Mouse (Mus musculus) heart, embryonic 11.5 days (tissue): ENCODE results near the gene 1810009A15Rik. TPM values are rescaled to one million over a fixed set of nuclear protein-coding genes. Genes with fewer than 3 reads are reported as not detected.

Experiments
- ATAC-seq: fragments of 200-750 bp; cut with Nextera tagmentation; replicated peaks from 2 replicates; pipeline ENCODE4 v1.8.0; 2017; ENCODE audit warnings: moderate library complexity; ENCODE audit not compliant: insufficient number of reproducible peaks, low FRiP score, low TSS enrichment
- H3K27ac ChIP-seq: fragments of 300-500 bp; sonication (generic); 2 replicates; pipeline ENCODE4 v1.5.1; 2014; ENCODE audit warnings: mild to moderate bottlenecking, low read depth, low read length
- H3K27me3 ChIP-seq: fragments of 300-500 bp; sonication (generic); 2 replicates; pipeline ENCODE4 v1.6.1; 2014; ENCODE audit warnings: mild to moderate bottlenecking, low read length, mixed read lengths; ENCODE audit not compliant: control insufficient read depth, insufficient read depth
- H3K36me3 ChIP-seq: fragments of 300-500 bp; sonication (generic); 2 replicates; pipeline ENCODE4 v1.6.1; 2014; ENCODE audit warnings: mild to moderate bottlenecking, low read length, moderate library complexity, mixed read lengths; ENCODE audit not compliant: control insufficient read depth, insufficient read depth
- H3K4me1 ChIP-seq: fragments of 300-500 bp; sonication (generic); 2 replicates; pipeline ENCODE4 v1.6.1; 2014; ENCODE audit warnings: low read length; ENCODE audit not compliant: control insufficient read depth, insufficient read depth
- H3K4me2 ChIP-seq: fragments of 300-500 bp; sonication (generic); 2 replicates; pipeline ENCODE4 v1.6.1; 2014; ENCODE audit warnings: mild to moderate bottlenecking, moderate library complexity
- H3K4me3 ChIP-seq: fragments of 300-500 bp; sonication (generic); 2 replicates; pipeline ENCODE4 v1.5.1; 2014; ENCODE audit warnings: low read depth, low read length
- H3K9ac ChIP-seq: fragments of 300-500 bp; sonication (generic); 2 replicates; pipeline ENCODE4 v1.6.1; 2014; ENCODE audit warnings: mild to moderate bottlenecking, low read depth, low read length, moderate library complexity
- H3K9me3 ChIP-seq: fragments of 300-500 bp; sonication (generic); replicated peaks from 2 replicates; pipeline ENCODE4 v1.6.1; 2016; ENCODE audit warnings: low read length; ENCODE audit not compliant: control insufficient read depth
- WGBS: fragments of 180-500 bp; shearing (Covaris S2); extraction: QIAGEN DNeasy Blood & Tissue Kit; methylation state at CpG from one replicate; pipeline ENCODE4 v1.1.7; 2014; ENCODE audit not compliant: insufficient replicate concordance; 5-methylcytosine and 5-hydroxymethylcytosine counted together
- polyA plus RNA-seq: library from polyadenylated mRNA; unstranded; fragments of >200 nt; fragmentation: Nextera tagmentation; extraction: Ambion mirVana; gene quantifications from 2 replicates; pipeline ENCODE4 v1.2.1, GENCODE M21; 2014

1810009A15Rik gene
- polyA plus RNA-seq, 1 experiment from 2014 or later = 77.5 TPM

DNA sequence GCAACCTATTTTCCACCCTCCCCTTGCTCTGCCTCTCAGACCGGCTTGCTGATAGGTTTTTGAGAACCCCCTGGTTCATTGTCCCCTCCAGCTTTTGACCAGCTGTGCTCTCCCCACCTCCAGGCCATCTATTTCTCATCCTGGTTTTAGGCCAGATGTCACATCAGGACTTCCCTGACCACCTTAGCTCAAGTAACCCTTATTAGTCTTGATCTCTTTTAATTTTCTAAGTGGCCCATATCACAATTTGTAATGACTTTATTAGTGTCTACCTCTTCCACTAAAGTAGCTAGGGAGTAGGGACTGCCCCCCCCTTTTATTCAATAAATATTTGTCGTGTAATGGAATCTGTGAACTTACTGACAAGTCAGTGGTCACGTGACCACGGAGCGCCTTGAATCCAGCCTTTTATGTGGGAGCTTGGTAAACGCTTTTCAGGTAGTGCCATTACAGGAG is 32.2 kb downstream of the 1810009A15Rik start:
- H3K4me3 ChIP-seq = peak overlapping the region; percentile 79
- no peaks in the 10 kb centered on the region for H3K9me3 ChIP-seq
- WGBS = 2% methylated on average over 6 of the region's 6 CpGs
- no peaks in the 10 kb centered on the region for H3K27me3 ChIP-seq
- H3K4me1 ChIP-seq = peaks cover 8% of the 10 kb centered on the region
- H3K9ac ChIP-seq = peak overlapping the region; percentile 82
- peak overlapping the region; percentile 78 for H3K27ac ChIP-seq
- H3K36me3 ChIP-seq = peaks cover 21% of the 10 kb centered on the region
- ATAC-seq = no peak
- peak overlapping the region; percentile 87 for H3K4me2 ChIP-seq

DNA sequence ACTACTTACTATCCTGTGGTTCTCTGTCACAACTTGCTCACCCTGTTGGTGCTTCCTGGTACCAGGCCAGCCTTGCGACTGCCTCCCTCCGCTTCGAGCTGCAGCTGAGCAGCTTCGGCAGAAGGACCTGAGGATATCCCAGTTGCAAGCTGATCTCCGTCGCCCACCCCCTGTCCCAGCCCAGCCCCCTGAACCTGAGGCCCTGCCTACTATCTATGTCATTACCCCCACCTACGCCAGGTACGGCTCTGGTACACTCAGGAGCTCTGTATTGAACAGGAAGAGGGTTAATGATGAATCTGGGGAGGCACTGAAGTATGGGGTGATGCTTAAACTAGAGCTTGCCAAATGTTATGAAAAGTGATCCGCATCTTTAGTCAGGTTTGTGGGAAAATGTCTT is 33.1 kb downstream of the 1810009A15Rik start:
- H3K4me3 ChIP-seq = no peak overlapping the region; the same call in 1 of the 2 replicates

DNA sequence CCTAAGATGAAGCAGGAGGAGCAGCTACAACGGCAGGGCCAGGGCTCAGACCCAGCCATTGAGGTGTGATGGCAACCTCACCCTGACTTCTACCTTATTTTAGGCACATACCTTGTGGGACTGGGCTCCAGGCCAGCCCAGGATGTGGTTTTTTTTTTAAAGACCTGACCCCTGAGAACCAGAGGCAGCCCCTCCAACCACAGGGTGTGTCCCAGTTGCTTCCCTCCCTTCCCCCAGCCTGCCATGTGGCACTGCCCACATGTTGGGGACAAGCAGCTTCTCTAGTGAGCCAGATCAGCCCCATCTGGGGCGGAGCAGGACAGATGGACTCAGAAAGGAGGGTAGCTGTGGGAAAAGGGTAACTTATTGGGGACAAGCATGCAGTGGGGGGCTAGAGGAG is 38.1 kb downstream of the 1810009A15Rik start:
- H3K27me3 ChIP-seq = no peaks in the 10 kb centered on the region
- no peaks in the 10 kb centered on the region for H3K9me3 ChIP-seq
- H3K4me1 ChIP-seq = peaks cover 20% of the 10 kb centered on the region
- no peak overlapping the region for H3K9ac ChIP-seq
- ATAC-seq = no peak
- H3K4me2 ChIP-seq = no peak overlapping the region
- H3K27ac ChIP-seq = no peak overlapping the region
- H3K4me3 ChIP-seq = no peak overlapping the region
- H3K36me3 ChIP-seq = peaks cover 16% of the 10 kb centered on the region
- 94% methylated on average over 2 of the region's 2 CpGs for WGBS

More for the DNA sequence above, 33.1 kb downstream of the 1810009A15Rik start:
- WGBS = 77% methylated on average over 9 of the region's 9 CpGs
- H3K9ac ChIP-seq = no peak overlapping the region
- H3K4me2 ChIP-seq = peak overlapping the region; percentile 87
- no peak overlapping the region for H3K27ac ChIP-seq
- no peaks in the 10 kb centered on the region for H3K9me3 ChIP-seq
- ATAC-seq = no peak
- H3K4me1 ChIP-seq = peaks cover 8% of the 10 kb centered on the region
- peaks cover 14% of the 10 kb centered on the region for H3K36me3 ChIP-seq
- H3K27me3 ChIP-seq = no peaks in the 10 kb centered on the region

DNA sequence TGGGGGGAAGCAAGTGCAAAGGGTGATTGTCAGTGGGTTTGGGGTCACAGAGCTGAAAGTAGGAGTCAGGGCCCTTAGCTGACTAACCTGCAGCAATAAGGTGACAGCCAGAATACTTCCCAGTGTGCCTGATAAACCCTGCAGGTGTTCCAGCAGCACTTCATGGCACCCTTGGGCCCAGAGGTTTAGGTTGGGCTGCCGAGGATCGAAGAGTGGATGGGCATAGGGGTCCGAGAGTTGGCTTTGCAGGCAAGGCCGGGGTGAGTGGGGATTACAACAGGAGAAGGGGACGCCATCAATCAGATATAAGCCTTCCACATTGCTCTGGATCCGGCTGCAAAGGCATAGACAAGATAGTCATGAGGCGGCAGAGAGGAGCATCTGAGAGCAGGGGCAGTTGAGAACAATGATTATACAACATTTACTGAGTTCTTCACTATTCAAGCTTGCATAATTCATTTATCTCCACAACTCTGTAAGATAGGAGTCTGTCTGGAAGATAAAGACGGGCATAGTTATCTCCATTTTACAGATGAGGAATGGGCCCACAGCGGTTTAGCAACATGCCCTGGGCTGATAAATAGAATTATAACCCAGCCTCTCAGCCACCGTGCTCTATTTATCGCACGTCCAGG is 39.4 kb downstream of the 1810009A15Rik start:
- Histone ChIP-seq H3K4me2 (no peak overlapping the region), H3K27ac (no peak overlapping the region), H3K36me3 (peaks cover 14% of the 10 kb centered on the region), H3K4me1 (peaks cover 20% of the 10 kb centered on the region), H3K4me3 (no peak overlapping the region), H3K9me3 (no peaks in the 10 kb centered on the region), H3K9ac (no peak overlapping the region), H3K27me3 (no peaks in the 10 kb centered on the region)
- ATAC-seq = no peak
- whole genome bisulfite sequencing = 83% methylated on average over 12 of the region's 12 CpGs

DNA sequence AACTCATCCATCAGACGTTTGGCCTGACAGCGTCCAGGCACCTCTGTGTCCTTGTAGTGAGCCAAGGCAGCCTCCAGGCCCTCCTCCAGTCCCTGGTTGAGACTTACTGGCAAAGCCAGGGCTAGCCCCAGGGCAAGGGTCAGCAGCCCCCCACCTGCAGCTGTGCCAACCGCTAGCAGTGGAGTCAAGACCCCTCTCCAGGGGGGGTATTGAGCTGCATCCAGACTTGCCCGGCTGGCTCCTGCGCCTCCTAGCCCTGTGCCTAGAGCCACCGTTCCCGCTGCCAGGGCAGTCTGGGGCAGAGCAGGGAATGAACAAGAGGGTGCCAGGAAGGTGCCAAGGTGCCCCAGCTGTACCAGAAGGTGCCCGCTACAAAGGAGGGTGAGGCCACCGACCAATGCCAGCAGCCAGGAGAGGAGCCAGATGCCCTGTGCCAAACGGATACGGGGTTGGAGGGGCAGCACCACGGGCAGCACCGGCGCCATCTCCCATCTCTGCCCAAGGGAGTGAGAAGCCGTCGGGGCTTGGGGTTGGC is 40.1 kb downstream of the 1810009A15Rik start:
- WGBS = 18% methylated on average over 16 of the region's 16 CpGs
- no peaks in the 10 kb centered on the region for H3K9me3 ChIP-seq
- H3K4me3 ChIP-seq = peak overlapping the region; percentile 87
- H3K9ac ChIP-seq = no peak overlapping the region; the same call in 1 of the 2 replicates
- peak overlapping the region; percentile 89 for H3K4me2 ChIP-seq
- ATAC-seq = no peak
- H3K27ac ChIP-seq = peak overlapping the region; percentile 76; the same call in 1 of the 2 replicates
- H3K36me3 ChIP-seq = peaks cover 11% of the 10 kb centered on the region
- H3K27me3 ChIP-seq = no peaks in the 10 kb centered on the region
- H3K4me1 ChIP-seq = peaks cover 20% of the 10 kb centered on the region

DNA sequence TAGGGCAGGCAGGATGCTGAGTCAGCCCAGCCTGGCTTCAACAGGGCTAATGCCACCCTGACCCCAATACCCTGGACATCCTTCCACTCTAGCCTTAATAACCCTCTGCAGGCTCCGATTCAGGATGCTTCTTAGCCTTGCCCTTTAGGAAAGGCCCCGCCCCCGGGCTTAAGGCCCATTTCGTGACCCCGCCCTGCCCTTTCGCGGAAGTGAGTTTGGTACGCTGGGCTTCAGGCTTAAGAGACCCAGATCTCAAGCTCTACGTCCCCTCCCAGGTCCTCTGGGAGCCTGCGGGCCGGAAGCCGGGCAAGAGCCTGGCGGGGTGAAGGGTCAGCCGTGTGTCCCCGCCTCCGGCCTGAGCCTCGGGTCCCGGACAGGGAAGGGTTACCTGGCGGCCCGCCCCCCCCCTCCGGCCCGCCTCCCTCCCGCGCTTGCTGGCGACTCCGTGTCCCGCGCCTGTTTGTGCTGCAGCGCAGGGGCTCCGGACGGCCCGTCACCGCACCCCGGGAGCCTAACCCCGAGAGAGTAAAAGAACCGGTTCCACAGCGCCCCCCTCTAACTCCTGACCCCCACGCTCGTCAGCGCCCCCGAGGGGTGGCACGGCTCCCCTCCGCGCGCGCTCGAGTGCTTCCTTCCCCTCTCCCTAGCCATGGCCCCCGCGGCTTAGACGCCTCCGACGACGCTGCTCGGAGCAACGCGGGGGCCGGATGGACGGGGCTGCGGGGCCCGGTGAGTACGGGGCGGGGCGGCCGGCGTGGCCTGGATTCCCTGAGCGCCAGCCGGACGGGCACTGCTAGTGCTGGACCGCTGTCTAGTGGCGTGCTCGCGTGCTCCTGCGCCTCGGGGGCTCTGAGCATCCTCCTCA is 40.8 kb downstream of the 1810009A15Rik start, which contains the start of the genes Rom1 and Eml3:
Rom1 (minus strand) TSS at position 133 of the 865 bp plus-strand sequence.
Eml3 (plus strand) TSS at position 329 of the 865 bp plus-strand sequence.
- Histone ChIP-seq H3K27me3 (no peaks in the 10 kb centered on the region), H3K36me3 (peaks cover 13% of the 10 kb centered on the region), H3K4me3 (peak within 1 kb of the TSS; percentile 87), H3K9me3 (no peaks in the 10 kb centered on the region), H3K27ac (peak within 1 kb of the TSS; percentile 76), H3K4me1 (peaks cover 20% of the 10 kb centered on the region), H3K9ac (peak within 1 kb of the TSS; percentile 91), H3K4me2 (peak within 1 kb of the TSS; percentile 89)
- peak; percentile 82 for ATAC-seq
- 1% methylated on average over 58 of the region's 74 CpGs for WGBS

DNA sequence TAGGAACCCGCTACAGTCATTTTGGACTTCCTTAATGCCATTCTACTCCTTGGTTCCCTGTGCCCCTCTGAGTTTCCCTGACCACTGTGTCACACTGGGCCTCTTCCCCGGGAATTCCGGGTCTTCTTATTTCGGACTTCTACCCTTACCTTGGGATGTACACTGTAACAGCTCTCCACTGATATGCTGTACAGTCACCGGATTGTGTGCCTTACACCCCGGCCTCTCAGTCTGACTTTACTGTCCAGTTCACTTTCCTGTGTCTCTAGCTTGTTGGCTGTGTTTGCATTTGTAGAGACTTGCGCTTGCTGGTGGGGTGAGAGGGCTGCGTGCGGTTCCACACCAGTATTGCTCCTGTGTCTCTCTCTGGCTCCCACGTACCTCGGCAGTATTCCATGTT is 41.5 kb downstream of the 1810009A15Rik start:
- Histone ChIP-seq H3K4me1 (peaks cover 20% of the 10 kb centered on the region), H3K36me3 (peaks cover 13% of the 10 kb centered on the region), H3K4me3 (peak overlapping the region; percentile 87), H3K27ac (peak overlapping the region; percentile 76; the same call in 1 of the 2 replicates), H3K27me3 (no peaks in the 10 kb centered on the region), H3K9ac (peak overlapping the region; percentile 91), H3K4me2 (peak overlapping the region; percentile 89), H3K9me3 (no peaks in the 10 kb centered on the region)
- WGBS = 10% methylated on average over 11 of the region's 11 CpGs
- no peak for ATAC-seq

DNA sequence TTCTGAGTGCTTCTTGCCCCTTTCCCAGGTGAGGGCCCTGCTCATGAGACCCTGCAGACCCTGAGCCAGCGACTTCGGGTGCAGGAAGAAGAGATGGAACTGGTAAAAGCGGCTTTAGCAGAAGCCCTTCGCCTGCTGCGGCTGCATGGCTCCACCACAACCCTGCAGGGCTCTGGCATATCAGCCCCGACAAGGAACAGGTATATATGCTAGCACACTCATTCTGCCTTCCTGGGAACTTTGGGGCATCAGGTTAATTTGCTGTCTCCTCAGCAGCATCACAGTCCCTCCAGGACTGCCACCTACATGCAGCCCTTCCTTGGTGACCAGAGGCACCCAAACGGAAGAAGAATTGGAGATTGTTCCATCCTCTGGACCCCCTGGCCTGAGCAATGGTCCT is 42.1 kb downstream of the 1810009A15Rik start:
- peak overlapping the region; percentile 87; the same call in 1 of the 2 replicates for H3K4me3 ChIP-seq
- H3K4me1 ChIP-seq = peaks cover 20% of the 10 kb centered on the region
- H3K9ac ChIP-seq = peak overlapping the region; percentile 91
- 81% methylated on average over 7 of the region's 7 CpGs for WGBS
- H3K27ac ChIP-seq = no peak overlapping the region
- H3K27me3 ChIP-seq = no peaks in the 10 kb centered on the region
- no peak for ATAC-seq
- H3K9me3 ChIP-seq = no peaks in the 10 kb centered on the region
- peaks cover 8% of the 10 kb centered on the region for H3K36me3 ChIP-seq
- H3K4me2 ChIP-seq = peak overlapping the region; percentile 89
